Mouse (Mus musculus) forebrain, embryonic 15.5 days (tissue): ENCODE results near the gene Lsm14b. TPM values are rescaled to one million over a fixed set of nuclear protein-coding genes. Genes with fewer than 3 reads are reported as not detected.

Experiments used
- ATAC-seq: fragments of 200-750 bp; cut with Nextera tagmentation; replicated peaks from 2 replicates; pipeline ENCODE4 v1.8.0; 2017; ENCODE audit warnings: mild to moderate bottlenecking, moderate TSS enrichment, moderate library complexity
- H3K27ac ChIP-seq: fragments of 300-500 bp; sonication (generic); replicated peaks from 2 replicates; pipeline ENCODE4 v1.5.1; 2015; ENCODE audit warnings: mild to moderate bottlenecking, inconsistent platforms
- H3K27me3 ChIP-seq: fragments of 300-500 bp; sonication (generic); 2 replicates; pipeline ENCODE4 v1.6.1; 2015; ENCODE audit warnings: inconsistent platforms
- H3K36me3 ChIP-seq: fragments of 300-500 bp; sonication (generic); 2 replicates; pipeline ENCODE4 v1.6.1; 2015; ENCODE audit warnings: mild to moderate bottlenecking, inconsistent platforms
- H3K4me1 ChIP-seq: fragments of 300-500 bp; sonication (generic); 2 replicates; pipeline ENCODE4 v1.6.1; 2015; ENCODE audit warnings: inconsistent platforms
- H3K4me2 ChIP-seq: fragments of 300-500 bp; sonication (generic); replicated peaks from 2 replicates; pipeline ENCODE4 v1.6.1; 2015; ENCODE audit warnings: mild to moderate bottlenecking, inconsistent platforms
- H3K4me3 ChIP-seq: fragments of 300-500 bp; sonication (generic); 2 replicates; pipeline ENCODE4 v1.5.1; 2015; ENCODE audit warnings: mild to moderate bottlenecking, inconsistent platforms
- H3K9ac ChIP-seq: fragments of 300-500 bp; sonication (generic); replicated peaks from 2 replicates; pipeline ENCODE4 v1.6.1; 2015; ENCODE audit warnings: mild to moderate bottlenecking, inconsistent platforms
- H3K9me3 ChIP-seq: fragments of 300-500 bp; sonication (generic); 2 replicates; pipeline ENCODE4 v1.6.1; 2016; ENCODE audit warnings: inconsistent platforms
- WGBS: fragments of 180-500 bp; shearing (Covaris S2); methylation state at CpG from one replicate; pipeline ENCODE4 v1.1.7; 2015; ENCODE audit warnings: mixed read lengths; 5-methylcytosine and 5-hydroxymethylcytosine counted together
- polyA plus RNA-seq: library from polyadenylated mRNA; unstranded; fragments of >200 nt; fragmentation: Nextera tagmentation; extraction: Ambion mirVana; gene quantifications from 2 replicates; pipeline ENCODE4 v1.2.1, GENCODE M21; 2015

Gene Lsm14b
- polyA plus RNA-seq, 1 experiment from 2014 or later: 23.6 TPM

GRCm38 (mm10) chr2:180042858-180043515 lies 18.2 kb downstream of the Lsm14b start:
- peak overlapping the region; percentile 96 for H3K27ac ChIP-seq
- H3K9me3 ChIP-seq: no peaks in the 10 kb centered on the region
- under 1% methylated on average over 66 of the region's 66 CpGs for WGBS

DNA sequence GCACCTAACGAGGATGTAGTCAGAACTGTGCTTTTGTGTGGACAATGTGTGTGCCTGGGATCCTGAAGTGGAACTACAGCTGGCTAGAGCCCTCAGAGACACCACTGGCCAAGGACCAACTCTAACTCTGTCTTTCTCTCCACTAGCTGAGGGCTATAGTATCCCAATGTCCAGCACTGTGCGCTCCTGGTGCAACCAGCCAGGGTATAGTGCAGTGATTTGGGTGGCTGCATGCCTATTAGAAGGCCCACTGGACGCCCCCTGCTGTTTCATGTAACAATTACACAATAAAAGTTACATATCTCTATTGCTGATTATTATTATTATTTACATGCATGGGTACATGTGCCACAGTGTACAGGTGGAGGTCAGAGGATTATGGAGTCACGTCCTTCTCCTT lies 20.5 kb downstream of the Lsm14b start:
- Histone ChIP-seq H3K4me3 (no peak overlapping the region), H3K4me2 (no peak overlapping the region), H3K36me3 (no peaks in the 10 kb centered on the region; the same call in 1 of the 2 replicates), H3K4me1 (peaks cover 40% of the 10 kb centered on the region), H3K9ac (no peak overlapping the region), H3K27ac (no peak overlapping the region), H3K9me3 (no peaks in the 10 kb centered on the region), H3K27me3 (no peaks in the 10 kb centered on the region)
- WGBS: 60% methylated on average over 4 of the region's 4 CpGs
- no peak for ATAC-seq

More at GRCm38 (mm10) chr2:180042858-180043515, 18.2 kb downstream of the Lsm14b start:
- peak overlapping the region; percentile 97 for H3K4me3 ChIP-seq
- H3K4me2 ChIP-seq: peak overlapping the region; percentile 76
- peak; percentile 65 for ATAC-seq
- H3K9ac ChIP-seq: peak overlapping the region; percentile 95
- H3K27me3 ChIP-seq: no peaks in the 10 kb centered on the region
- H3K36me3 ChIP-seq: peaks cover 11% of the 10 kb centered on the region
- peaks cover 52% of the 10 kb centered on the region for H3K4me1 ChIP-seq

DNA sequence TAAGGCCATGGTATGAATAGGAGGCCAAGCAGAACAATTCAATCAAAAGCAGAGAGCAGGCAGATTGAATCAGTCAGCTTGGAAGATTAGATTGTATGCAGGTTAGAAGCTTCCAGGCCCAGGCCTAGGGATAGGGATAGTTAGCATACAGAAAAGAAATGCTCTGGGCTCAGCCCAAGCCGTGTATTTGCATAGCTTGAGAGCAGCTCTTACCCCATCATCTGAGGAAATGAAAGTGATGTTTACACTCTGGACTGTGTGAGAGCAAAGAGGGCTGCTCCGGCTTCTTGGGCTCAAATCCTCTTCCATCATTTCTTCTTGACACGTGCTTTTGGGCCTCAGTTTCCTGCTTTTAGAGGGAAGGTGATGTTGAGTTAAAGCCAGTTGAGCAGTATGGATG lies 22.8 kb downstream of the Lsm14b start:
- Histone ChIP-seq H3K27ac (no peak overlapping the region), H3K4me2 (no peak overlapping the region), H3K27me3 (no peaks in the 10 kb centered on the region), H3K4me1 (peaks cover 28% of the 10 kb centered on the region), H3K4me3 (no peak overlapping the region), H3K9ac (no peak overlapping the region), H3K9me3 (no peaks in the 10 kb centered on the region), H3K36me3 (peaks cover 4% of the 10 kb centered on the region)
- WGBS: 90% methylated on average over 3 of the region's 3 CpGs
- ATAC-seq: no peak

GRCm38 (mm10) chr2:180047980-180048635 lies 23.3 kb downstream of the Lsm14b start:
- H3K36me3 ChIP-seq: peaks cover 5% of the 10 kb centered on the region
- H3K4me1 ChIP-seq: peaks cover 28% of the 10 kb centered on the region
- no peak overlapping the region for H3K4me3 ChIP-seq
- H3K27me3 ChIP-seq: no peaks in the 10 kb centered on the region
- no peak overlapping the region for H3K27ac ChIP-seq
- WGBS: 95% methylated on average over 18 of the region's 18 CpGs
- ATAC-seq: no peak
- H3K9me3 ChIP-seq: no peaks in the 10 kb centered on the region
- no peak overlapping the region for H3K4me2 ChIP-seq
- H3K9ac ChIP-seq: no peak overlapping the region

GRCm38 (mm10) chr2:180050986-180051385 lies 26.2 kb downstream of the Lsm14b start:
- peak; percentile 49 for ATAC-seq
- Histone ChIP-seq H3K4me3 (no peak overlapping the region), H3K27ac (no peak overlapping the region), H3K36me3 (peaks cover 30% of the 10 kb centered on the region), H3K9ac (no peak overlapping the region), H3K4me2 (no peak overlapping the region), H3K9me3 (no peaks in the 10 kb centered on the region), H3K27me3 (no peaks in the 10 kb centered on the region), H3K4me1 (peaks cover 4% of the 10 kb centered on the region)
- 21% methylated on average over 5 of the region's 5 CpGs for WGBS

GRCm38 (mm10) chr2:180051986-180052733 lies 27.4 kb downstream of the Lsm14b start:
- WGBS: 91% methylated on average over 14 of the region's 14 CpGs
- H3K4me2 ChIP-seq: no peak overlapping the region
- no peaks in the 10 kb centered on the region for H3K27me3 ChIP-seq
- peaks cover 41% of the 10 kb centered on the region for H3K36me3 ChIP-seq
- no peak for ATAC-seq
- H3K27ac ChIP-seq: no peak overlapping the region
- H3K9ac ChIP-seq: no peak overlapping the region
- H3K4me3 ChIP-seq: no peak overlapping the region
- H3K4me1 ChIP-seq: no peaks in the 10 kb centered on the region
- H3K9me3 ChIP-seq: no peaks in the 10 kb centered on the region

GRCm38 (mm10) chr2:180053001-180053400 lies 28.2 kb downstream of the Lsm14b start:
- Histone ChIP-seq H3K4me1 (no peaks in the 10 kb centered on the region), H3K36me3 (peaks cover 49% of the 10 kb centered on the region), H3K9me3 (no peaks in the 10 kb centered on the region), H3K4me2 (no peak overlapping the region), H3K27ac (no peak overlapping the region), H3K9ac (no peak overlapping the region), H3K27me3 (no peaks in the 10 kb centered on the region), H3K4me3 (no peak overlapping the region)
- no peak for ATAC-seq
- whole genome bisulfite sequencing: 95% methylated on average over 9 of the region's 9 CpGs

DNA sequence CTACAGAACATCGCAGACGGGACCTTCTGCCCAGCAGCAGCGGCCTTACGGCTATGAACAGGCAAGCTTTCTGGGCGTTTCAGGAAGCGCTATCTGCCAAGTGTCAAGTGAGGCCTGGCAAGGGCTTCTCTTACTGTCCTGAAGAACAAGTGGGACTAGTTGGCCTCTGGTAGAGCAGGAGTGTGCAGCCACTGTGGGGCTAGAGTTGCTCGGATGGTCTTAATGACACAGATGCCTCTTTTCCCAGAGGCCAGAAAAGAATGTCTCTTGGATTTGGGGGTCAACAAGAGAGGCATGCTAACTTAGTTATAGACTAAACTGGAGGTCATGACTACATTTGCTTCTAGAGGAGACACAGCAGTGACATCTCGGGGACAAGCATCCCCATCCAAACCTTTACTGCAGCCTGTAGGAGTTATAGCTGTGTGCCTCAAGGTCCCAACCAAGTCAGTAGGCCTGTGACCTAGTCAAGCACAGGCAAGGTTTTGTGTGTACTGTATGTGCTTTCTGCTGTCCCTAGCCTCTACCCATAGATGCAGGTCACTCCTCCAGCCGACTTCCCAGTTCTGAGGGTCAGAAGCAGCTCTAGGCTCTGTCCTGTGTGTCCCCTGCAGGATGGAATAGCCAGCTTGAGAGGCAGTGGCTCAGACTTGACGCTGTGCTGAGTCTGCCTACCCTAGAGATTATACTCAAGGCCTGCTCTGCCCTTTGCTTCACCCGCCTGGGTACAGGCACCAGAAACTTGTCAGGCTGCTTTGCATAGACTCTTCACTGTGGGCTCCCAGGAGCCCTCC lies 38.7 kb downstream of the Lsm14b start:
- Histone ChIP-seq H3K9ac (no peak overlapping the region), H3K27ac (no peak overlapping the region), H3K4me2 (no peak overlapping the region), H3K4me1 (no peaks in the 10 kb centered on the region), H3K9me3 (no peaks in the 10 kb centered on the region), H3K36me3 (peaks cover 72% of the 10 kb centered on the region), H3K4me3 (no peak overlapping the region), H3K27me3 (no peaks in the 10 kb centered on the region)
- no peak for ATAC-seq
- 98% methylated on average over 11 of the region's 11 CpGs for WGBS

- ATAC-seq: peak; percentile 34
- Histone ChIP-seq H3K36me3 (peaks cover 18% of the 10 kb centered on the region), H3K9ac (peak overlapping the region; percentile 72), H3K4me1 (peaks cover 18% of the 10 kb centered on the region), H3K27ac (peak overlapping the region; percentile 89), H3K27me3 (no peaks in the 10 kb centered on the region), H3K9me3 (no peaks in the 10 kb centered on the region), H3K4me3 (peak overlapping the region; percentile 73), H3K4me2 (peak overlapping the region; percentile 66)
- whole genome bisulfite sequencing: 34% methylated on average over 20 of the region's 20 CpGs
These were observed 45.1 kb downstream of the Lsm14b start for GRCm38 (mm10) chr2:180069770-180070480.

DNA sequence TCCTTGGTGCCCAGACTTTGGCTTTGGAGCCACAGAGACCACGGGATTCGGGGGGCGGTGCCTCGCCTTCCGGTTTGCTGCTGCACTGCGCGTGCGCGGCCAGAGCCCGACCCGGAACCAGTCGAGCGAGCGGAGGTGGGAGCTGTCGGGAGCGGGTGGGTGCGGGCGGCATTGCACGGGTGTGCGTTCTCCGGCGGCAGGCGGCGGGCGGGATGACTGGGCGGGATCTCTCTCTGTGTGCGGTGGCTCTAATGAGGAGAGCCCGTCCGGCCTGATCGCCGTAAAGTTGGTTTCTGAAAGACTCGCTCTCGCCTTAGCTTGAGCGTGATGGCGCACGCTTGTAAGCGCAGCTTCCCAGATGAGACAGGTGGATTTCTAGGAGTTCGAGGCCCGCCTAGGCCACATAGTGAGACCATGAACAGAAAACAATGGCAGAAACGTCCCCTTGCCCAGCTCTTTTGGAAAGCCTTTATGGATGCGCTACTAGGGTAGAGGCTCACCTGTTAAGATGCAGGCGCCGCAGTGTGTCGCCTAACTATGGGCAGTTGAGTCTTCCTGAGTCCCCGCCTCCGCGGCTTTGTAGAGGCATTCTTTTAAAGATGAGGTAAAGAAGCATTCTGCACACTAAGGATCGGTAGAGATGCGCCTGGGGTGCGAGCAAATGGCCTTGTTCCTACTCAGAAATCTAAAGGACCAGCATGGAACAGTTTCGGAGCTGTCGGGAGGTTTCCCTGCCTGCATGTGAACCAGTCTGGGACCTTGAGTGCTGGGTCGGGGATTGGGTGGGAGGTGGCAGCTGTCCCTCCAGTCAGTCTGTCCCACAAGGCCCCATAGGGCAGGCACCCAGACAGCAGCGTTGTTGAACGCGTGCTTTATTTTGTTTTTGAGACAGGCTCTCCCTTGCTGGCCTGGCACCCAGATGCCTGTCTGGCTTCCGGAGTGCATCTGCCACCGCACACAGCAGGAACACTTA lies 46.0 kb downstream of the Lsm14b start, which contains the start of gene Mtg2:
Gene Mtg2 (plus strand): TSS at position 108 of the 973 bp plus-strand sequence.
- H3K9ac ChIP-seq: peak within 1 kb of the TSS; percentile 72
- no peaks in the 10 kb centered on the region for H3K27me3 ChIP-seq
- ATAC-seq: peak; percentile 96
- H3K4me3 ChIP-seq: peak within 1 kb of the TSS; percentile 73
- peak within 1 kb of the TSS; percentile 89 for H3K27ac ChIP-seq
- H3K36me3 ChIP-seq: peaks cover 18% of the 10 kb centered on the region
- H3K4me2 ChIP-seq: peak within 1 kb of the TSS; percentile 66
- H3K9me3 ChIP-seq: no peaks in the 10 kb centered on the region
- 3% methylated on average over 58 of the region's 58 CpGs for WGBS
- peaks cover 18% of the 10 kb centered on the region for H3K4me1 ChIP-seq
